Mouse (Mus musculus) forebrain, embryonic 13.5 days (tissue): ENCODE data around the gene Heatr3. TPM values are rescaled to one million over a fixed set of nuclear protein-coding genes. Genes with fewer than 3 reads are reported as not detected.

Source experiments
- microRNA-seq: library from miRNA; unstranded; fragments of <30 nt; microRNA quantifications from one replicate; pipeline ENCODE4, GENCODE M21; 2016
- polyA plus RNA-seq: library from polyadenylated mRNA; unstranded; fragments of >200 nt; fragmentation: Nextera tagmentation; extraction: Ambion mirVana; gene quantifications from 2 replicates; pipeline ENCODE4 v1.2.1, GENCODE M21; 2015

Gene Heatr3
- polyA plus RNA-seq, 1 experiment from 2014 or later = 34.8 TPM

Small RNAs within 50 kb of the gene (microRNA-seq; reads per million reads assigned to microRNA genes)
- 1.3 reads per million for gene Mir7071

Other genes with a start within 250 kb of the Heatr3 start
- gene Zfp423, start 178.3 kb upstream of the Heatr3 start, polyA plus RNA-seq = 21.5 and 23.2 TPM in 2 replicates
- gene Cnep1r1, start 19.1 kb upstream of the Heatr3 start, polyA plus RNA-seq = 53.7 and 54.0 TPM in 2 replicates
- 7.4 and 8.3 TPM in 2 replicates for gene Tent4b, start 61.4 kb downstream of the Heatr3 start, polyA plus RNA-seq
- 1.5 TPM in 2 replicates for gene Adcy7, start 134.5 kb downstream of the Heatr3 start, polyA plus RNA-seq
- 75.2 TPM in 2 replicates for gene Brd7, start 224.3 kb downstream of the Heatr3 start, polyA plus RNA-seq